Mouse (Mus musculus) spleen, postnatal 4 days (tissue): ENCODE data around the gene Frrs1.
"Not testable (repeated sequence)": the region's sequence is repeated elsewhere in the genome, so short reads cannot be mapped to it uniquely, and the experiment has no call there.

Experiments used
- DNase-seq, 2 experiments: peaks; one replicate each; pipeline ENCODE4 v3.0.0; 2022; ENCODE audit warnings: low spot score in 2 of 2

Frrs1 gene

DNA sequence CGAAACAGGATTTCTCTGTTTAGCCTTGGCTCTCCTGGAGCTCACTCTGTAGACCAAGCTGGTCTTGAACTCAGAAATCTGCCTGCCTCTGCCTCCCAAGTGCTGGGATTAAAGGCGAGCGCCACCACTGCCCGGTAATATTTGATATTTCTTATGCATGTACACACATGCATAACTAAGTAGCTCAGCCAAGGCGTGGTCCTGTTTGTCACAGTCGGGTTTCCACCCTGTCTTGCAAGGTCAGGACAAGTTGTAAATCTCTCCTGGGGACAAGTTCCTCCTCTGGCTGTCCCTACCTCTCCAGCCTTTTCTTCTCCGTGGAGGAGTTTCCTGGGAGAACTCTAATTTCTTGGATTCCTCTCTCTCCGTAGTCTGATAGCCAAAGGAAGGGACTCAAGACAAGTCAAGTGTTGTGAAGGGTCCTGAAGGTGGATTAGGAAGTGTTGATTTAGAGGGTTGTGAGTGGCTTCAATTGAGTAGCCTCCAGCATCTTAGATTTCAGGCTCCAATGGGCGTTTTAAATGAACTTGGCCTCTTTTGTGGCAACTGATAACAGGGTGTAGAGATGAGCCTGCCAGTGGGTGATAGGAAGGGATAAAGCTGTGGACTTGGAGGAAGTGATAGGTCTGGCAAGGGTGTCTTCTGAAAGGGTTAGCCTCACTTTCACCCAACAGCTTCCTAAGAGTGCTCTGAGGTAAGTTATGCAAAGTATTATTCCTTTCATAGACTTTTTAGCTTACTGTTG, at the start of gene Frrs1:
TSS of gene Frrs1 (plus strand) at position 524 of the 745 bp plus-strand sequence.
- DNase-seq: peak; percentile 39 to 67

DNA sequence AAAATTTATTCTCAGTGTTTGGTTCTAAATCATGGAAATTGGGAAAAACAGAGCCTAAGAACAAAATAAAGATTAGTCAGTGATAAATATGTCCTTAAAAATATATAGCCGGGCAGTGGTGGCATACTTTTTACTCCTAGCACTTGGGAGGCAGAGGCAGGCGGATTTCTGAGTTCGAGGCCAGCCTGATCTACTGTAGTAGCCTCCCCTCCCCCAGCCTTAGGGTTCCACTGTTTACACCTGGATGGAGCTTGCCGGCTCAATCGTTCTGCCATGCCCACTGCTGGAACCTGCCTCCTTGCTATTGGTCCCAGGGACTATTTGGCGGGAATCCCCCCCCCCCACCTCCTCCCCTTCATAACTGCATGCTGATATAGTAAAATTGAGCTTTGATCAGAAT, 48.9 kb upstream of the Frrs1 start:
- DNase-seq: not testable (repeated sequence)

DNA sequence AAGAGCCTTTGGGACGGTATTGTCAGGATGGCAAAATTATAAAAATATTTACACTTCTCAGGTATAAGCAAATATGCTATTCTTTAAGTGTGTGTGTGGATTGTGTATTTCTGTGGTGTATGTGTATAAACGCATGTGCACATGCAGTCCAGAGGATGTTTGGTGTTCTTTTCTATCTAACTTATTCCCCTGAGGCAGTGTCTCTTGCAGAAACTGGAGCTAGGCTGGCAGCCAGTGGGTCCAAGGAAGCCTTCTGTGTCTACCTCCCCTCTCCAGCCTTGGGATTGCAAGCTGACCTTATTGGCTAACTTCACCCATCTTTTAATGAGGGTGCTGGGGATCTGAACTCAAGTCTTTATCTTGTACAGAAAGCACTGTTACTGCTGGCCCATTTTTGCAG, 46.3 kb upstream of the Frrs1 start:
- no peak for DNase-seq

- DNase-seq: no peak
Measured at GRCm38 (mm10) chr3:116815305-116815797, 43.9 kb upstream of the Frrs1 start.

DNA sequence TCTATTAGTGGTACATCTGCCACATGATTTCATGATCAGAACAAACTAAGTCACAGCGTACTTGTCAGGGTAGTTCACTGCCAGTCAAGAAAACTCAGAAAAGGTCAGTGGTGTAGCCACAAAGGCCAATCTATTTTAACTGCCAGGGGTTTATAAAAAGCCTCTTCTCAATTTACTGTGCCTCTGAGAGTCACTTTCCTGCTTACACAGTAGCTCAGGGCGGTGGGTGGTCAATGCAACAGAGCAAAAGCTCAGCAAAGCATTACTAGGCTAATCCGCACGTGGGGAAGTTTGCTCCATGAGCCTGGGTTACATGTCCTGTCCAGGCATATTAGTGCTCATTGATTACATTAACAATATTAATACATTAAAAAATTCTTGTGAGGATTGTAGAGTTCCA, 43.3 kb upstream of the Frrs1 start:
- DNase-seq: no peak

- no peak for DNase-seq
Measured at GRCm38 (mm10) chr3:116816674-116817215, 42.5 kb upstream of the Frrs1 start.

GRCm38 (mm10) chr3:116817231-116817630, 42.0 kb upstream of the Frrs1 start:
- DNase-seq: no peak

GRCm38 (mm10) chr3:116826471-116827215, 32.6 kb upstream of the Frrs1 start:
- DNase-seq: no peak

DNA sequence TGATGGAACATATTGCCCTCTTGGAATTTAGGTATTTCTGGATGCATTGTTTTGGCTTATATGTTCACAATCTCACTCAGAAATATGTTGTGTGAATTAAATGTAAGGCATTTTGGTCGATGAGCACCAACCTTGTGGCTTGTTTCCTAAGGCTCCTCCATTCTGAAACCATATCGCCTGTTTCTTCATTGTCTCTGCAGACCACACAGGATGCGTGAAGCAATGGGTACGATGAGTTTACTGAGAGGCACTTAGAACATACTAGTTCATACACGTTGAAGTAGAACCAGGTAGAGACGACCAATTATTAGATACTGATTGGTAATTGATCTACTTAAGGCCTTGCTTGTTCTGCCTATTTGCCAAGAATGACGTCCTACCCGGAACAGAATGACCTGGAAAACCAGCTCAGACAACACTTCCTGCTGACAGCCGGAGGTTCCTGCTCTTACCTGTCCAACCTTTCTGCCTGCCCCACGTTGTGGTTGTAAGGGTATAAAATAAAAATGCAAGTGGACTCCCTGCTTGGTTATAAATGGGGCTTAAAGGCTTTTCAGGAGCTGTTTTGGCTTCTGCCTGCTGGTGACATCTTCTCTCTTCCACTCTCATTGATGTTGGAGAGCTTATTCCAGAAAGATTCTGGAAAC, 29.9 kb upstream of the Frrs1 start:
- no peak for DNase-seq

DNA sequence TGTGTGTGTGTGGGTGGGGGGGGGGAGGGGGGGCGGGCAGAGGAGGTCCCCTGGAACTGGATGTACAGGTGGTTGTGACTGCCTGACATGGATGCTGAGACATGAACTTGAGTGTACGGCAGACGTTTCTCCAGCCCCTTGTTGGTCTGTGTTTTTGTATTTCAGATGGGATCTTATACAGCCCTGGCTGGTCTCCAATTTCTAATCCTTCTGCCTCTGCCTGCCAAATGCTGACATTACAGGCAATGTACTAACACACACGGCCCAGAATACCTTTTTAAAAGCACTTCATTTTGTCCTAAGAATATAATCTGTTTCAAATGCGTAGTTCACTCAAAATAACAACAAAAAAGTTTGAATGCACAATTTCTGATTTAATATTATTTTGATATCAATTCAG, 27.9 kb upstream of the Frrs1 start:
- DNase-seq: no peak

GRCm38 (mm10) chr3:116832526-116833310, 26.5 kb upstream of the Frrs1 start:
- no peak for DNase-seq

DNA sequence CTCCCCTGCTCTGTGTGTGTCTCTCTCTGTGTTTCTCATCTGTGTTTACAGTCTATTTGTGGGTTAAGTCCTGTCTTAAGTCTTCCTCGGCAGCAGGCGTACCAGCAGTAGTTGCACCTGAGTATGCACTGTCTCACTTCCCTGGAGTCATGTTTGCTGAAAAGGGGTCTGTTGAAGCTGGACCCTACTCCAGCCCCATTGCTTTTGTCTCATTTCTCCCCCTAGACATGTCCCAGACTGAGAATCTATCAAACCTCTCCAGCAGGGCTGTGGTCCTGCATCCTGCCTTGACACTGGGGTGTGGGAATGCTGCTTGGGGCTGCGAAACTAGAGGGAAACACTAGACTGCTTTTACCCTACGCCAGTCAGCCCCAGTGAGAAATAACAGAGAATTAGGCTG, 25.8 kb upstream of the Frrs1 start:
- DNase-seq: no peak

GRCm38 (mm10) chr3:116834241-116834640, 25.0 kb upstream of the Frrs1 start:
- DNase-seq: no peak

DNA sequence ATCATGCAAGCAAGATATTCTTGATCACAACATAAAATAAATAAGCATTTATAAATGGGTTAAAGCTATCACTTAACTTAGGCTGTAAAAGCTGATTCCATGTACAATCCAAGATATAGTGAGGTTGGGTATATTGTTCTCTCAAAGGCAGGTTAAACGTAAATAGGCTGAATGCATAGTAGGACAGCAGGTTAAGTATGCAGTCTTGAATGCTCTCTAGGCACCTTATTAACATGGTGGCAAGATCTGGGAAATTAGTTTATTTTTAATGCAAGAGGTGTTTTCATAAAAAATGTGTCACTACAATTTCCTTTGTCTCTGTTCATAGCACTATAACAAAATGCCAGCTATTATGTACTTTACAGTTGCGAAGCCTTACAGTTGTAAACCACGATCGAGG, 23.9 kb upstream of the Frrs1 start:
- no peak for DNase-seq

DNA sequence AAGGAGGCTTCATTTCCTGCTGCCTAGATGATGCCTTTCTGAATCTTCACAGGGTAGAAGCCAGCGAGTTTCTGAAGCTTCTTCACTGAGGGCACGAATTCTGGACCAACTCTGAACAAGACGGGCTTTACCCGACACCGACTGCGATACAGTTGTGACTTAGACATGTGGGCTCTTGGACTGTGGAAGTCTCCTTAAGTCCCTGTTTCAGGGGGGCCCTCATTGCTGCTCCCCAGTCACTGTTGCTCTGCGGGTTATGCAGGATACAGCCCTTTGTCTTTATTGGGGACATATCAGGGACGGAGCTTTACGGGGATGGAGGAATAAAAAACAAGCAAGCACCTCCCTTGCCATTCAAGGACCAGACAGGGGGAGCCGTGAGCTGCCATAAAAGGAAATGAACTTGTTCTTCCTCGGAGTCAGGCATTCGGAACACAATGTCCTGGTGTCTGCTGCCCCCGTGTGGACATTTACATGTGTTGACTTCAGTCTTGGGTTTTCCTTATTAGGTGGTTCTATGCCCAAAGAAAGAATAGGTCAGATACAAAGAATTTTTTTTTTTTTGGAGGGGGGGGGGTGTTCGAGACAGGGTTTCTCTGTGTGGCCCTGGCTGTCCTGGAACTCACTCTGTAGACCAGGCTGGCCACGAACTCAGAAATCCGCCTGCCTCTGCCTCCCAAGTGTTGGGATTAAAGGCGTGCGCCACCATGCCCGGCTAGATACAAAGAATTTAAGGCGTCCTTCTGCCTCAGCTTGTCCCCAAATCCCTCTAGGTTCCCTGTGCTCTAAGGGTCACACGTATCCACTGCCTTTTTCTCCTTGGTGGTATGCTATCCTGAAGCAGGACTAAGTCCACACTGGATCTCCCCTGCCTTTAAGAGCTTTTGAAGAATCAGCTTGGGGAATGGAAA, 23.2 kb upstream of the Frrs1 start:
- peak; percentile 83 to 91 for DNase-seq

GRCm38 (mm10) chr3:116836681-116837475, 22.4 kb upstream of the Frrs1 start:
- no peak for DNase-seq

- no peak for DNase-seq
Measured at GRCm38 (mm10) chr3:116841311-116841710, 18.0 kb upstream of the Frrs1 start.

- DNase-seq: no peak
Measured at GRCm38 (mm10) chr3:116844880-116845579, 14.2 kb upstream of the Frrs1 start.

DNA sequence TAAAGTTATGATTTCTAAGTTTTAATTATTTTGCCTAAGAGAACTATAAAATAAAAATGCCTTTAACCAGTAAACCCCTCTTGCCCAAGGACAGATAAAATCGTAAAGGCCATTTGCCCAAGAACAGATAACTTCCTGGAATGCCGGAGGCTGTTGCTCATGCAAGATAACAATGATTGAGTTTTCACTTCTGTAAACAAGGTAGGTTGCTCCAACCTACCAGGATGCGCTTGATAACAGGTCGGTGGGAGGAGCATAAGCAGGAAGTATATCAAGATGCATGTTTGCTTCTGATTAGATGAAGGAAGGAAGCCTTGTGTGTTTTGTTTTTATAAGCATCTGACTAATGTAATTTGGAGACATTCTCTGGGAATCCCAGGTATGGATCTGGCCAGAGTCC, 13.2 kb upstream of the Frrs1 start:
- no peak for DNase-seq
